Mouse (Mus musculus): Measurements from ENCODE around the gene Zfp628. TPM values are rescaled to one million over a fixed set of nuclear protein-coding genes. Genes with fewer than 3 reads are reported as not detected.

Gene Zfp628
- total and polyA plus RNA-seq, 3 experiments = 2.5 to 17.6 TPM; not detected in 1

DNA sequence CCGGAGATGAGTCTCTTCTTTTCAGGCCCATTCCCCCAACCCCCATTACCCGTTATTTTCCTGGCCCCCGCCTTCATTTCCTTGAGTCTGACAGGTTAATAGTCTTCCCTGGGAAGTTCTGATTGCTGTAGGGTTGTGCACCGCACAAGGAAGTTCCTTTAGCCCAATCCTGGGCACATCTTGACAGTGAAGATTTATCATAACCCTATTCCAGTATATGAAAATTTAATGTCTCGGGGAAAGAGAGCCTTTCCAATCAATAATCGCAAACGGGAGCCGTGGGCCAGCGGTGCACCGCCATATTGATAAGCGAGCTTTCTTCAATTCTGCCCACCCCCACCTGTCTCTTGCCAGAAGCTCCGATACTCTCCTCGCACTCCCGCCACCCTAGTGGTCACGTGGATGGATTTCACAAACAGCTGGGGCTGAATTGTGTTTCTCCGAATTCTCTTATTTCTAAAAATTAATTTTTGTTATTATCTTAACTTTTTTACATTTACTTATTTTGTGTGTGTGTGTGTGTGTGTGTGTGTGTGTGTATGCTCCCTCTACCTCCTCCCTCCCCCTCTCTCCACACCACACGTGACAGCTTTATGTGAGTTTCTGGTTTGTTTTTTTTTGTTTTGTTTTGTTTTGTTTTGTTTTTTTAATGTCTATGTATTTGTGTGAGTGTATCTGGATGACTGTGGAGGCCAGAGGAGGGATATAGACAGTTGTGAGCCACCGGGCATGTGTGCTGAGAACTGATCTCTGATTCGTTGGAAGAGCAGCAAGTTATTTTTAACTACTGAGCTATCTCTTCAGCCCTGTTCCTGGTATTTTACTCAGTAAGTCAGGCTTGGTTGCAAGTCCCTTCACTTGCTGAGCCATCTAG, 15.1 kb upstream of the Zfp628 start:
- Histone ChIP-seq H3K9me3 (replicated peaks; ENCODE audit: insufficient read depth, low read length) (no peaks in the 10 kb centered on the region), H3K79me2 (ENCODE audit: control insufficient read depth, insufficient read depth, low read length, poor library complexity) (no peaks in the 10 kb centered on the region), H3K9ac (ENCODE audit: control insufficient read depth, low read depth, low read length, poor library complexity, severe bottlenecking) (no peak overlapping the region), H3K27ac (ENCODE audit: control insufficient read depth, low read depth, low read length) (no peak overlapping the region), H3K4me3 (ENCODE audit: control insufficient read depth in 1 of 2, insufficient read depth in 1 of 2, low read depth in 2 of 2, low read length in 2 of 2) (no peak overlapping the region), H3K36me3 (ENCODE audit: control insufficient read depth in 1 of 2, insufficient read depth in 2 of 2, low read length in 2 of 2) (no peaks in the 10 kb centered on the region), H3K27me3 (ENCODE audit: control insufficient read depth in 1 of 2, insufficient read depth in 2 of 2, low read length in 2 of 2) (no peaks in the 10 kb centered on the region), H3K4me1 (ENCODE audit: control insufficient read depth in 1 of 2, insufficient read depth in 2 of 2, low read length in 2 of 2) (no peaks in the 10 kb centered on the region)
- no peak for DNase-seq (ENCODE audit: low read depth, low spot score)
- TF ChIP-seq KAT2A (conservative IDR thresholded peaks at IDR 0.05; ENCODE audit: low read depth, low read length) (no peak), MYC (IDR thresholded peaks at IDR 0.05; ENCODE audit: low read depth, low read length) (no peak), ZKSCAN1 (IDR thresholded peaks at IDR 0.05; ENCODE audit: low read depth, low read length) (no peak), RAD21 (IDR thresholded peaks at IDR 0.05; ENCODE audit: low read depth, low read length) (no peak), E2F4 (IDR thresholded peaks at IDR 0.05; ENCODE audit: borderline replicate concordance, low read depth, low read length) (no peak), POLR2A (IDR thresholded peaks at IDR 0.05; ENCODE audit: control insufficient read depth in 1 of 2, insufficient read depth in 1 of 2, low read depth in 1 of 2, low read length in 2 of 2, poor library complexity in 1 of 2) (no peak), TCF12 (IDR thresholded peaks at IDR 0.05; ENCODE audit: low read depth, low read length) (no peak), CHD1 (IDR thresholded peaks at IDR 0.05; ENCODE audit: low read depth, low read length) (no peak), MEF2A (IDR thresholded peaks at IDR 0.05; ENCODE audit: extremely low read depth, insufficient replicate concordance, low read depth, low read length, poor library complexity, severe bottlenecking) (no peak), CHD2 (IDR thresholded peaks at IDR 0.05; ENCODE audit: low read length) (no peak), ELF1 (IDR thresholded peaks at IDR 0.05; ENCODE audit: low read depth, low read length) (no peak)

DNA sequence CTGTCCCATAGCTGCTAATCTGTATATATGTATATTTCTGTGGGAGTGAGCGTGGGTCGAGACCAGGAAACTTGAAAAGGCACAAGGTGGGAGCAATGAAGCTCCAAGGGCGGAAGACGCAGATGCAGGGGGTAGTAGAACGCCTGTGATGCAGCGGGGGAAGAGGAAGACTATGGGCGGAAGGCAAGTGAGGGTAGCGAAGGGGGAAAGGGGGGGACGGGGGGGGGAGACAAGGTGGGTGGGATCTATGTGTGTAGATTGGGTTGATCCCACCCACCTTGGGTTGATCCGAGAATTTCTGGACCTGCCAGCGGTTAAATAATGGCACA, 14.5 kb upstream of the Zfp628 start:
- no peaks in the 10 kb centered on the region for H3K9me3 ChIP-seq (replicated peaks; ENCODE audit: insufficient read depth, low read length)
- H3K79me2 ChIP-seq (ENCODE audit: control insufficient read depth, insufficient read depth, low read length, poor library complexity) = no peaks in the 10 kb centered on the region
- no peaks in the 10 kb centered on the region for H3K36me3 ChIP-seq (ENCODE audit: control insufficient read depth in 1 of 2, insufficient read depth in 2 of 2, low read length in 2 of 2)
- no peaks in the 10 kb centered on the region for H3K4me1 ChIP-seq (ENCODE audit: control insufficient read depth in 1 of 2, insufficient read depth in 2 of 2, low read length in 2 of 2)
- TF ChIP-seq NRF1 (IDR thresholded peaks at IDR 0.05; ENCODE audit: insufficient read depth, low read depth, low read length, poor library complexity, severe bottlenecking) = no peak
- no peak overlapping the region for H3K4me3 ChIP-seq (ENCODE audit: control insufficient read depth in 1 of 2, insufficient read depth in 1 of 2, low read depth in 2 of 2, low read length in 2 of 2)
- no peak overlapping the region for H3K27ac ChIP-seq (ENCODE audit: control insufficient read depth, low read depth, low read length)
- no peaks in the 10 kb centered on the region for H3K27me3 ChIP-seq (ENCODE audit: control insufficient read depth in 1 of 2, insufficient read depth in 2 of 2, low read length in 2 of 2)
- no peak for DNase-seq (ENCODE audit: low read depth, low spot score)
- no peak overlapping the region for H3K9ac ChIP-seq (ENCODE audit: control insufficient read depth, low read depth, low read length, poor library complexity, severe bottlenecking)

DNA sequence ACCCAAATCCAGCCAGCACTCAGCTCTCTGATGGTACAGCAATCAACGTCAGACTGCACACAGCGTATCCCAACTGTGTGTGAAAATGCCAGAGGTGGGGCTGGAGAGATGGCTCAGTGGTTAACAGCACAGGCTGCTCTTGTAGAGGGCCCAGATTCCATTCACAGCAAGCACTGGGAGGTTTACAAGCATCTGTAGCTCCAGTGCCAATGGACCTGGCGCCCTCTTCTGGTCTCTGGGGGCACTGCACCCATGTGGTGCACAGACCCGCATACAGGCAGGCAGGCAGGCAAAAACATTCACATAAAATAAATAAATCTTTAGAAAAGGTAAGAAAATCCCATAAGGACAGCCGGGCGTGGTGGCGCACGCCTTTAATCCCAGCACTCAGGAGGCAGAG, 13.8 kb upstream of the Zfp628 start:
- Histone ChIP-seq H3K9me3 (replicated peaks; ENCODE audit: insufficient read depth, low read length) (no peaks in the 10 kb centered on the region), H3K4me1 (ENCODE audit: control insufficient read depth in 1 of 2, insufficient read depth in 2 of 2, low read length in 2 of 2) (no peaks in the 10 kb centered on the region), H3K27ac (ENCODE audit: control insufficient read depth, low read depth, low read length) (no peak overlapping the region), H3K36me3 (ENCODE audit: control insufficient read depth in 1 of 2, insufficient read depth in 2 of 2, low read length in 2 of 2) (no peaks in the 10 kb centered on the region), H3K9ac (ENCODE audit: control insufficient read depth, low read depth, low read length, poor library complexity, severe bottlenecking) (no peak overlapping the region), H3K79me2 (ENCODE audit: control insufficient read depth, insufficient read depth, low read length, poor library complexity) (no peaks in the 10 kb centered on the region), H3K4me3 (ENCODE audit: control insufficient read depth in 1 of 2, insufficient read depth in 1 of 2, low read depth in 2 of 2, low read length in 2 of 2) (no peak overlapping the region), H3K27me3 (ENCODE audit: control insufficient read depth in 1 of 2, insufficient read depth in 2 of 2, low read length in 2 of 2) (no peaks in the 10 kb centered on the region)
- peak; percentile 54 for DNase-seq (ENCODE audit: low read depth, low spot score)
- TF ChIP-seq SMC3 (IDR thresholded peaks at IDR 0.05; ENCODE audit: low read depth, low read length) = peak; percentile 61
- peak; percentile 60 for TF ChIP-seq RAD21 (IDR thresholded peaks at IDR 0.05; ENCODE audit: low read depth, low read length)
- TF ChIP-seq POLR2AphosphoS5 (IDR thresholded peaks at IDR 0.05; ENCODE audit: borderline replicate concordance, low read depth, low read length) = no peak
- TF ChIP-seq ZKSCAN1 (IDR thresholded peaks at IDR 0.05; ENCODE audit: low read depth, low read length) = no peak
- TF ChIP-seq CTCF (IDR thresholded peaks at IDR 0.05 in 2 of 3, conservative IDR thresholded peaks at IDR 0.05 in 1 of 3; ENCODE audit: control insufficient read depth in 1 of 3, insufficient read depth in 1 of 3, low read depth in 2 of 3, low read length in 3 of 3, poor library complexity in 1 of 3, severe bottlenecking in 1 of 3) = peak; percentile 54 to 74 (median 62)
- TF ChIP-seq MYC (IDR thresholded peaks at IDR 0.05; ENCODE audit: low read depth, low read length) = no peak
- TF ChIP-seq POLR2AphosphoS2 (IDR thresholded peaks at IDR 0.05; ENCODE audit: low read length) = no peak
- no peak for TF ChIP-seq USF1 (IDR thresholded peaks at IDR 0.05; ENCODE audit: low read depth, low read length)
- TF ChIP-seq CHD1 (IDR thresholded peaks at IDR 0.05; ENCODE audit: low read depth, low read length) = no peak
- TF ChIP-seq HCFC1 (IDR thresholded peaks at IDR 0.05; ENCODE audit: low read depth, low read length) = no peak
- no peak for TF ChIP-seq MAFK (IDR thresholded peaks at IDR 0.05; ENCODE audit: borderline replicate concordance, low read depth, low read length)
- no peak for TF ChIP-seq ZNF384 (IDR thresholded peaks at IDR 0.05; ENCODE audit: low read depth, low read length)
- TF ChIP-seq RCOR1 (IDR thresholded peaks at IDR 0.05; ENCODE audit: low read depth, low read length) = no peak
- TF ChIP-seq ELF1 (IDR thresholded peaks at IDR 0.05; ENCODE audit: low read depth, low read length) = no peak
- no peak for TF ChIP-seq JUND (IDR thresholded peaks at IDR 0.05; ENCODE audit: low read depth, low read length)

All from MEL (cell line).